Mouse (Mus musculus): ENCODE measurements at regions not wholly inside any gene's neighbourhood (a gene's known extent, or its start where the extent isn't known, plus 50 kb on each side); places are given as distances from the start of the nearest gene placed in this dataset.

- no peak for DNase-seq (ENCODE audit: low spot score in 2 of 2)
Measured at GRCm38 (mm10) chr19:27134360-27134759, 81.9 kb upstream of the Vldlr start.

DNA sequence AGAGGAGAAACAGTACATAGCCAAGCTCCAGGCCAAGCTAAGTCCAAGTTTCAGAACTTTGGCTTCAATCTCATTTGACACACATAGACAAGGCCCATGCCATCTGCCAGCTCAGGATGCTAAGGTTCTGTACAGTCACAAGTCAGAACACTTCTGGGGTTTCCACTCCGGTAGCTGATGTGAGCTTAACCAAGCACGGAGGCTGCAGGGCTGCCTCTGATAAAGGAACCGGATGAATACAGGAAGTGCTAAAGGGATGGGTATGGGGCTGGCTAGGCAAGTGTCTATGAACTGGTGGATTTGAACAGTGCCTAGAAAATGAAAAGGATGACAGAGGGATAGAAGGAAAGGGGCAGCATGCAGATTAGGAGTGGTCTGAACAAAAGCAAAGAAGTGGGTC is 75.4 kb upstream of the Vldlr start:
- DNase-seq (ENCODE audit: low spot score in 2 of 2), result no peak

DNA sequence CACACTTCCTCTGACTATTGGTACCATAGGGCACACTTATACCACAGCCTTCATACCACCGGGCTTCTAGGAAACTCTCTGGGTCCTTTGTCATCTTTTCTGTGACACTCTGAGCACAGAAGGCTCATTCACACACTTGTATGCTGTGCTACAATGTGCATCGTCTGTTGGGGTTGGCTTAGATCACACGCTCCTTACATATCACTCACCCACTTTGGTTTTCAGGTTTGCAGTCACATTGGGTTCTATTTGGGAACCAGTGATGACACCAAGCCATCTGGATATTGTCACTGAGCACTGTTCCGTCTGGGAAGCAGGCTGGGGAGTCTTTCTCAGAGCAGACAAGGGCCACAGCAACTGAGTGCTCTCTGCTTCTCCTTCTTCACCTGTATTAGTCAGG is 74.1 kb upstream of the Vldlr start:
- DNase-seq (ENCODE audit: low spot score in 2 of 2), result no peak

- no peak for DNase-seq (ENCODE audit: low spot score in 2 of 2)
Measured at GRCm38 (mm10) chr19:27147404-27147803, 68.9 kb upstream of the Vldlr start.

GRCm38 (mm10) chr19:27148330-27148729 is 68.0 kb upstream of the Vldlr start:
- no peak for DNase-seq (ENCODE audit: low spot score in 2 of 2)

DNA sequence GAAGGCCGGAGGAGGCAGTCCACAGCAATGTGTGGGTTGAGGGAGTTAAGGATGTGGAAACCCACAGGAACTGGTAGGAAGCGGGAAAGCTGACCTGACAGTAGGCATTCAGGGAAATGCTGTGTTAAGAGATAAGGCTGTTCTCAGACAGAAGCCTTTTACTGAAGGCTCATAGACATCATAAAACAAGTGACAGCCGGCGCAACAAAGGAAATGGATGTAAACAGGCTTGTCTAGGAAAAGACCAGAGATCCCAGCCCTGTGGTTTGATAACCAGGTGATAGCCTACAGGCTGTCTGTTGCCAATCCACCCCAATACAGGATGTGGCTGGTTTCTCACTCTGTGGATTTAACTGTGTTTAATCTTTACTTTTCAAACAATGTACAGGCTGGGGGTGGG is 66.7 kb upstream of the Vldlr start:
- no peak for DNase-seq (ENCODE audit: low spot score in 2 of 2)

- DNase-seq (ENCODE audit: low spot score in 2 of 2), result no peak
Measured at GRCm38 (mm10) chr19:27161933-27162332, 54.4 kb upstream of the Vldlr start.
